Mouse (Mus musculus) ES-E14 (cell line): ENCODE results near the gene Slit2. TPM values are rescaled to one million over a fixed set of nuclear protein-coding genes. Genes with fewer than 3 reads are reported as not detected.

ENCODE experiments used
- DNase-seq: peaks from one replicate; pipeline ENCODE4 v3.0.0-alpha.2; 2013; ENCODE audit warnings: low read depth, low spot score
- H3K27ac ChIP-seq: 2 replicates; pipeline ENCODE4 v1.5.1; 2012; ENCODE audit warnings: low read depth, mild to moderate bottlenecking, low read length, moderate library complexity, mixed read lengths; ENCODE audit not compliant: poor library complexity, insufficient read depth, severe bottlenecking
- H3K36me3 ChIP-seq: 2 replicates; pipeline ENCODE4 v1.6.1; 2012; ENCODE audit warnings: mild to moderate bottlenecking, low read length, moderate library complexity, mixed read lengths; ENCODE audit not compliant: control insufficient read depth, poor library complexity, insufficient read depth, severe bottlenecking
- H3K4me1 ChIP-seq, 2 experiments: fragments of 150-350 bp in 1 of 2; sonication (generic) in 1 of 2; 2 replicates each; pipeline ENCODE4 v1.6.1; 2012; ENCODE audit warnings: low read length in 2 of 2, mild to moderate bottlenecking in 1 of 2, mixed read lengths in 1 of 2; ENCODE audit not compliant: control insufficient read depth in 2 of 2, insufficient read depth in 2 of 2, poor library complexity in 1 of 2
- H3K4me3 ChIP-seq, 2 experiments: fragments of 150-350 bp in 1 of 2; sonication (generic) in 1 of 2; 2 replicates each; pipeline ENCODE4 v1.5.1; 2012; ENCODE audit warnings: low read length in 2 of 2, low read depth in 1 of 2, mild to moderate bottlenecking in 1 of 2, mixed read lengths in 1 of 2; ENCODE audit not compliant: insufficient read depth in 1 of 2, poor library complexity in 1 of 2, severe bottlenecking in 1 of 2
- H3K9ac ChIP-seq: 2 replicates; pipeline ENCODE4 v1.6.1; 2012; ENCODE audit warnings: low read depth, mild to moderate bottlenecking, low read length, mixed read lengths; ENCODE audit not compliant: poor library complexity, insufficient read depth, severe bottlenecking
- H3K9me3 ChIP-seq: fragments of 150-350 bp; sonication (generic); 2 replicates; pipeline ENCODE4 v1.6.1; 2012; ENCODE audit warnings: low read depth, mild to moderate bottlenecking, low read length; ENCODE audit not compliant: control insufficient read depth, insufficient read depth
- CHD2 ChIP-seq: IDR thresholded peaks from 2 replicates; pipeline ENCODE4 v1.6.1; 2014; ENCODE audit warnings: mild to moderate bottlenecking, low read depth, low read length, inconsistent platforms
- HCFC1 ChIP-seq: IDR thresholded peaks from 2 replicates; pipeline ENCODE4 v1.6.1; 2012; ENCODE audit warnings: low read length, inconsistent platforms, borderline replicate concordance; ENCODE audit not compliant: insufficient read depth
- MAFK ChIP-seq: IDR thresholded peaks from 2 replicates; pipeline ENCODE4 v1.6.1; 2014; ENCODE audit warnings: mild to moderate bottlenecking, low read depth, low read length, inconsistent platforms; ENCODE audit not compliant: insufficient read depth
- ZC3H11A ChIP-seq: IDR thresholded peaks from 2 replicates; pipeline ENCODE4 v1.6.1; 2012; ENCODE audit warnings: low read depth, mild to moderate bottlenecking, inconsistent platforms, low read length, borderline replicate concordance
- ZNF384 ChIP-seq: IDR thresholded peaks from 2 replicates; pipeline ENCODE4 v1.6.1; 2012; ENCODE audit warnings: low read depth, low read length, inconsistent platforms
- in situ Hi-C, 2 experiments: fragments of 600-800 bp; cut with MboI; formaldehyde crosslinking; loops; one replicate each; pipeline ENCODE4 v1.15.1; 2025; ENCODE audit warnings: low sequenced_read_pairs in 2 of 2, inconsistent platforms in 1 of 2; ENCODE audit not compliant: unreplicated experiment in 2 of 2
- total RNA-seq: library from RNA; depleted of rRNA; stranded (reverse); fragments of 300-350 nt; gene quantifications from 2 replicates; pipeline ENCODE4 v1.2.3, GENCODE M21; 2012

Slit2 gene
- total RNA-seq, 1 experiment: 4.6 TPM

- Histone ChIP-seq H3K36me3 (no peaks in the 10 kb centered on the region), H3K4me1 (peaks cover 2 to 6% of the 10 kb centered on the region in 2 experiments; a peak in 3 of 4 replicates), H3K27ac (no peak overlapping the region), H3K4me3 (no peak overlapping the region), H3K9me3 (no peaks in the 10 kb centered on the region), H3K9ac (no peak overlapping the region)
- TF ChIP-seq CHD2 (no peak), MAFK (no peak), HCFC1 (no peak), ZNF384 (no peak)
- in situ Hi-C loops: loop anchor here in 1 of 2 experiments (25.0 kb wide), 1 partner anchor 189 kb away; no protein-coding TSS in a partner anchor
- DNase-seq: no peak
These were observed 343.3 kb downstream of the Slit2 start for GRCm38 (mm10) chr5:48326221-48326620.

- Histone ChIP-seq H3K4me1 (peaks cover 4 to 6% of the 10 kb centered on the region in 2 experiments; a peak in 3 of 4 replicates), H3K9me3 (no peaks in the 10 kb centered on the region), H3K4me3 (no peak within 1 kb of the TSS), H3K9ac (no peak within 1 kb of the TSS), H3K36me3 (no peaks in the 10 kb centered on the region), H3K27ac (no peak within 1 kb of the TSS)
- TF ChIP-seq CHD2 (no peak), ZC3H11A (no peak), HCFC1 (no peak), ZNF384 (no peak), MAFK (no peak)
- no peak for DNase-seq
- in situ Hi-C loops: loop anchor here in 1 of 2 experiments (25.0 kb wide), 1 partner anchor 190 kb away; no protein-coding TSS in a partner anchor
These were observed 344.7 kb downstream of the Slit2 start, which contains the start of gene 5730480H06Rik for GRCm38 (mm10) chr5:48327652-48328051. TSS of gene 5730480H06Rik (plus strand) at chr5:48327952.

- Histone ChIP-seq H3K27ac (no peak overlapping the region), H3K9ac (no peak overlapping the region), H3K4me1 (peaks cover 4 to 6% of the 10 kb centered on the region in 2 experiments; a peak in 3 of 4 replicates), H3K36me3 (no peaks in the 10 kb centered on the region), H3K4me3 (no peak overlapping the region), H3K9me3 (no peaks in the 10 kb centered on the region)
- TF ChIP-seq ZNF384 (no peak), MAFK (no peak), ZC3H11A (no peak), CHD2 (no peak), HCFC1 (no peak)
- no peak for DNase-seq
- in situ Hi-C loops: loop anchor here in 1 of 2 experiments (25.0 kb wide), 1 partner anchor 192 kb away; no protein-coding TSS in a partner anchor
These were observed 346.8 kb downstream of the Slit2 start for GRCm38 (mm10) chr5:48329751-48330150.

GRCm38 (mm10) chr5:48330817-48331216 lies 347.9 kb downstream of the Slit2 start:
- H3K27ac ChIP-seq: no peak overlapping the region
- H3K9me3 ChIP-seq: no peaks in the 10 kb centered on the region
- H3K36me3 ChIP-seq: no peaks in the 10 kb centered on the region
- no peak for DNase-seq
- H3K4me1 ChIP-seq: peaks cover 4% of the 10 kb centered on the region in 2 experiments; a peak in 3 of 4 replicates
- H3K4me3 ChIP-seq: no peak overlapping the region
- TF ChIP-seq ZNF384 (no peak), MAFK (no peak), HCFC1 (no peak), ZC3H11A (no peak), CHD2 (no peak)
- no peak overlapping the region for H3K9ac ChIP-seq
- in situ Hi-C loops: loop anchor here in 1 of 2 experiments (25.0 kb wide), 1 partner anchor 194 kb away; no protein-coding TSS in a partner anchor
